Mouse (Mus musculus): ENCODE results near the gene Pepd. TPM values are rescaled to one million over a fixed set of nuclear protein-coding genes. Genes with fewer than 3 reads are reported as not detected.
"Not testable (repeated sequence)": the region's sequence is repeated elsewhere in the genome, so short reads cannot be mapped to it uniquely, and the experiment has no call there.

Gene Pepd
- total RNA-seq, 1 experiment, result 53.9 TPM

DNA sequence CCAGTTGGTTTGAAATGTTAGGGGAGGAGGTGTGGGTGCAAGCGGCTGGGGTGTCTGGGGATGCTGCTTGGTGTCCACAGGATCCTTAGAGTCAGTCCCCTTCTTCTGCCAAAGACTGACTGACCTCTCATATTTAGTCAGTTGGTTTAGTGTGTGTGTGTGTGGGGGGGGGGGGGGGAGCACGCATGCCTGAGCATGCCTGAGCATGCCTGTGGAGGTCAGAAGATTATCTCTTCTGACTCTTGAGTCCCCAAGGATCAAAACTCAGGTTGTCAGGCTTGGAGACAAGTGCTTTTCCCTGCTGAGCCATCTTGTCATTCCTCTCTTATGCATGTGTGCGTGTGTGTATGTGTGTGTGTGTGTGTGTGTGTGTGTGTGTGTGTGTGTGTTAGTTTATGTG, 61.7 kb downstream of the Pepd start:
- no peak for DNase-seq (ENCODE audit: low read depth, low spot score)
- Histone ChIP-seq H3K9ac (ENCODE audit: insufficient read depth, low read depth, low read length, poor library complexity, severe bottlenecking) (no peak overlapping the region), H3K4me3 (ENCODE audit: insufficient read depth in 1 of 2, low read depth in 1 of 2, low read length in 2 of 2, poor library complexity in 1 of 2, severe bottlenecking in 1 of 2) (no peak overlapping the region), H3K9me3 (ENCODE audit: control insufficient read depth, insufficient read depth, low read depth, low read length) (no peaks in the 10 kb centered on the region), H3K4me1 (ENCODE audit: control insufficient read depth in 2 of 2, insufficient read depth in 2 of 2, low read length in 2 of 2, poor library complexity in 1 of 2) (peaks cover 11 to 19% of the 10 kb centered on the region in 2 experiments; a peak in 3 of 4 replicates), H3K36me3 (ENCODE audit: control insufficient read depth, insufficient read depth, low read length, poor library complexity, severe bottlenecking) (peaks cover 2% of the 10 kb centered on the region; the same call in 1 of the 2 replicates), H3K27ac (ENCODE audit: insufficient read depth, low read depth, low read length, poor library complexity, severe bottlenecking) (peak overlapping the region; percentile 66)
- in situ Hi-C loops (cut with MboI; ENCODE audit: low sequenced_read_pairs in 2 of 2, unreplicated experiment in 2 of 2), result no loop called here
- TF ChIP-seq MAFK (IDR thresholded peaks at IDR 0.05; ENCODE audit: insufficient read depth, low read depth, low read length) (no peak), ZC3H11A (IDR thresholded peaks at IDR 0.05; ENCODE audit: borderline replicate concordance, low read depth, low read length) (no peak), HCFC1 (IDR thresholded peaks at IDR 0.05; ENCODE audit: borderline replicate concordance, insufficient read depth, low read length) (no peak), ZNF384 (IDR thresholded peaks at IDR 0.05; ENCODE audit: low read depth, low read length) (no peak), CHD2 (IDR thresholded peaks at IDR 0.05; ENCODE audit: low read depth, low read length) (no peak)

DNA sequence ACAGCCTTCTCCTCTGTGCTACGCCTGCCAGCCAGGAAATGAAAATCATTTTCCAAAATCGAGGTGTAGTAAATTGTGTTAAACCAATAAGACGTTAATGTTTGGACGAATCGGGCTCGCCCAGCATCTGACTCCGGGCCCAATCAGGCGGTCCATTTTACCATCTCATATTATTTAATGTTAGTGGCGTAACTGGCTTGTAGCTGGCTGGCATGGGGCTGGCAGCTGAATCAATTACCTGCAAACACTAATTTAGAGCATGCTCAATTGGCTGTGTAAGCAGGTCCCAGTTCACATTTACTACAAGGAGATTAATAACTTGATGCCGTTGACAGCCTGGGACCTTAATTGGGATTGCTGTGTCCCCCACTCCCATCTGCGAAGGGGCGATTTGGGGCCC, 63.7 kb downstream of the Pepd start:
- no peaks in the 10 kb centered on the region for H3K9me3 ChIP-seq (ENCODE audit: control insufficient read depth, insufficient read depth, low read depth, low read length)
- TF ChIP-seq MAFK (IDR thresholded peaks at IDR 0.05; ENCODE audit: insufficient read depth, low read depth, low read length) (no peak), ZC3H11A (IDR thresholded peaks at IDR 0.05; ENCODE audit: borderline replicate concordance, low read depth, low read length) (no peak), HCFC1 (IDR thresholded peaks at IDR 0.05; ENCODE audit: borderline replicate concordance, insufficient read depth, low read length) (no peak), CHD2 (IDR thresholded peaks at IDR 0.05; ENCODE audit: low read depth, low read length) (no peak), ZNF384 (IDR thresholded peaks at IDR 0.05; ENCODE audit: low read depth, low read length) (no peak)
- DNase-seq (ENCODE audit: low read depth, low spot score), result no peak
- H3K4me1 ChIP-seq (ENCODE audit: control insufficient read depth in 2 of 2, insufficient read depth in 2 of 2, low read length in 2 of 2, poor library complexity in 1 of 2), result peaks cover 11 to 16% of the 10 kb centered on the region in 2 experiments; a peak in 3 of 4 replicates
- no peak overlapping the region for H3K9ac ChIP-seq (ENCODE audit: insufficient read depth, low read depth, low read length, poor library complexity, severe bottlenecking)
- H3K4me3 ChIP-seq (ENCODE audit: insufficient read depth in 1 of 2, low read depth in 1 of 2, low read length in 2 of 2, poor library complexity in 1 of 2, severe bottlenecking in 1 of 2), result no peak overlapping the region
- H3K36me3 ChIP-seq (ENCODE audit: control insufficient read depth, insufficient read depth, low read length, poor library complexity, severe bottlenecking), result peaks cover 2% of the 10 kb centered on the region; the same call in 1 of the 2 replicates
- in situ Hi-C loops (cut with MboI; ENCODE audit: low sequenced_read_pairs in 2 of 2, unreplicated experiment in 2 of 2), result no loop called here
- no peak overlapping the region for H3K27ac ChIP-seq (ENCODE audit: insufficient read depth, low read depth, low read length, poor library complexity, severe bottlenecking)

DNA sequence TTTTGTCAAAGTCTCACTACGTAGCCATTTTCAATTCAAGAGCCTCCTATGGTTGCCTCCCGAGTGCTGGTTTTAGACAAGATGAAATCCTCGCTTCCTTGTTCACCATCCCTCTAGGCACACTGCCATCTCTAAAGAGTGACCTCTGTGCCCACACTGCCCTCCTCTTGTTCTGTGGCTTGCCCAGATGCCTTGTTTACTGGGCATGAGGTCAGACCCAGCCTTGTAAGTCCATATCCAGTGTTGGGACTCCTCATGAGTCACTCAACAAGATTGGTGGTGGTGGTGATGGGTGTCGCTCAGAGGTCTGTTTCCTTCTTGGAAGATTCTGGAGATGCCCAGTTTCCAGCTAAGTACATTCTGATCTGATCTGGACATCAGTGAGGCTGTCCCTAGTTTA, 65.2 kb downstream of the Pepd start:
- H3K9me3 ChIP-seq (ENCODE audit: control insufficient read depth, insufficient read depth, low read depth, low read length), result no peaks in the 10 kb centered on the region
- in situ Hi-C loops (cut with MboI; ENCODE audit: low sequenced_read_pairs in 2 of 2, unreplicated experiment in 2 of 2), result no loop called here
- H3K36me3 ChIP-seq (ENCODE audit: control insufficient read depth, insufficient read depth, low read length, poor library complexity, severe bottlenecking), result peaks cover 5% of the 10 kb centered on the region; the same call in 1 of the 2 replicates
- TF ChIP-seq ZNF384 (IDR thresholded peaks at IDR 0.05; ENCODE audit: low read depth, low read length), result no peak
- no peak for TF ChIP-seq HCFC1 (IDR thresholded peaks at IDR 0.05; ENCODE audit: borderline replicate concordance, insufficient read depth, low read length)
- TF ChIP-seq MAFK (IDR thresholded peaks at IDR 0.05; ENCODE audit: insufficient read depth, low read depth, low read length), result no peak
- TF ChIP-seq ZC3H11A (IDR thresholded peaks at IDR 0.05; ENCODE audit: borderline replicate concordance, low read depth, low read length), result no peak
- TF ChIP-seq CHD2 (IDR thresholded peaks at IDR 0.05; ENCODE audit: low read depth, low read length), result no peak
- peaks cover 10 to 12% of the 10 kb centered on the region in 2 experiments; a peak in 3 of 4 replicates for H3K4me1 ChIP-seq (ENCODE audit: control insufficient read depth in 2 of 2, insufficient read depth in 2 of 2, low read length in 2 of 2, poor library complexity in 1 of 2)
- H3K9ac ChIP-seq (ENCODE audit: insufficient read depth, low read depth, low read length, poor library complexity, severe bottlenecking), result no peak overlapping the region
- no peak overlapping the region for H3K4me3 ChIP-seq (ENCODE audit: insufficient read depth in 1 of 2, low read depth in 1 of 2, low read length in 2 of 2, poor library complexity in 1 of 2, severe bottlenecking in 1 of 2)
- no peak for DNase-seq (ENCODE audit: low read depth, low spot score)
- H3K27ac ChIP-seq (ENCODE audit: insufficient read depth, low read depth, low read length, poor library complexity, severe bottlenecking), result no peak overlapping the region

DNA sequence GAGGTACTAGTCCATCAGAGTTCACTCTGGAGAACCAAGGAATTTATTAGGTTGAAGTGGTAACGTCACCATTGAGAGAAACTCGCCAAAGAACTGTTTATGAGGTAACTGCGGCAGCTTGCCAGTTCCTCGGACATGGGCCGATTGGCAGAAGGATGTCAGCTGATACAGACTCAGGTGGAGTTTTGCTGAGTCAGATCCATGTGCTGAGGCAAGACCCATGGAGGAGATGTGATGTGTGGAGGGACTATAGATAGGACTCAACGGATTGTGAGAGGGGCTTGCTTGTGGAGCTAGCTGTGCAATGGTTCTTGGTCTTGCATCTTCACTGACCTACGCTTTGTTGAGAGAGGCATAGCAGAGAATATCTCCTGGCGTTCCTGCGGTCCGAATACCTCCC, 69.6 kb downstream of the Pepd start:
- Histone ChIP-seq H3K4me1 (ENCODE audit: control insufficient read depth in 2 of 2, insufficient read depth in 2 of 2, low read length in 2 of 2, poor library complexity in 1 of 2) (peaks cover 0 to 6% of the 10 kb centered on the region in 2 experiments; a peak in 1 of 4 replicates), H3K36me3 (ENCODE audit: control insufficient read depth, insufficient read depth, low read length, poor library complexity, severe bottlenecking) (peaks cover 6% of the 10 kb centered on the region; the same call in 1 of the 2 replicates), H3K9ac (ENCODE audit: insufficient read depth, low read depth, low read length, poor library complexity, severe bottlenecking) (no peak overlapping the region), H3K9me3 (ENCODE audit: control insufficient read depth, insufficient read depth, low read depth, low read length) (no peaks in the 10 kb centered on the region), H3K27ac (ENCODE audit: insufficient read depth, low read depth, low read length, poor library complexity, severe bottlenecking) (no peak overlapping the region), H3K4me3 (ENCODE audit: insufficient read depth in 1 of 2, low read depth in 1 of 2, low read length in 2 of 2, poor library complexity in 1 of 2, severe bottlenecking in 1 of 2) (no peak overlapping the region)
- in situ Hi-C loops (cut with MboI; ENCODE audit: low sequenced_read_pairs in 2 of 2, unreplicated experiment in 2 of 2), result no loop called here
- DNase-seq (ENCODE audit: low read depth, low spot score), result no peak
- TF ChIP-seq CHD2 (IDR thresholded peaks at IDR 0.05; ENCODE audit: low read depth, low read length) (no peak), MAFK (IDR thresholded peaks at IDR 0.05; ENCODE audit: insufficient read depth, low read depth, low read length) (peak; percentile 58)

DNA sequence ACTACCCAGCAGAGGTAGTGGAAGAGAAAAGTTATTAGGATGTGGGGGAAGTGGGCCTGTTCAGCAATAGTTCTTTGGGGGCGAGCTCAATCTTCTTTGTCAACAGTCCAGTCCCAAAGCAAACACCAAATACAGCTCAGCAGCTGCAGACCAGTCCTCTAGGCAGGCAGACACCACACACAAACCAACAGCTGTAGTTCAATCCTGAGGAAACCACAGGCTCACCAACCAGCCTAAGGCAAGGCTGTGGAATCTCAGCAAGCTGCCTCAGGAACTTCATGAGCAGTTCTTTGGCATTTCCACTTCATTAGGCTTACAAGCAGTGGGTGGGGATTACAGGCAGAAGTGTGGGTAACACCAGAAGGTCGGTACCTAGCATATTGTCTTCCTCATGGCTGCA, 70.2 kb downstream of the Pepd start:
- H3K36me3 ChIP-seq (ENCODE audit: control insufficient read depth, insufficient read depth, low read length, poor library complexity, severe bottlenecking); H3K4me3 ChIP-seq (ENCODE audit: insufficient read depth in 1 of 2, low read depth in 1 of 2, low read length in 2 of 2, poor library complexity in 1 of 2, severe bottlenecking in 1 of 2); H3K9ac ChIP-seq (ENCODE audit: insufficient read depth, low read depth, low read length, poor library complexity, severe bottlenecking); in situ Hi-C loops (cut with MboI; ENCODE audit: low sequenced_read_pairs in 2 of 2, unreplicated experiment in 2 of 2); H3K9me3 ChIP-seq (ENCODE audit: control insufficient read depth, insufficient read depth, low read depth, low read length); H3K4me1 ChIP-seq (ENCODE audit: control insufficient read depth in 2 of 2, insufficient read depth in 2 of 2, low read length in 2 of 2, poor library complexity in 1 of 2); DNase-seq (ENCODE audit: low read depth, low spot score); H3K27ac ChIP-seq (ENCODE audit: insufficient read depth, low read depth, low read length, poor library complexity, severe bottlenecking): not testable (repeated sequence)

All from ES-E14 (cell line).